Mouse (Mus musculus): Measurements from ENCODE around the gene Abcc8. TPM values are rescaled to one million over a fixed set of nuclear protein-coding genes. Genes with fewer than 3 reads are reported as not detected.

Abcc8 gene
- polyA plus RNA-seq, 1 experiment from 2014 or later = 6.2 TPM

- H3K27me3 ChIP-seq (replicated peaks) = peaks cover 17% of the 10 kb centered on the region; the same call in 1 of the 2 replicates
- H3K4me2 ChIP-seq = no peak overlapping the region
These were observed 74.3 kb downstream of the Abcc8 start for GRCm38 (mm10) chr7:46105484-46105883.

DNA sequence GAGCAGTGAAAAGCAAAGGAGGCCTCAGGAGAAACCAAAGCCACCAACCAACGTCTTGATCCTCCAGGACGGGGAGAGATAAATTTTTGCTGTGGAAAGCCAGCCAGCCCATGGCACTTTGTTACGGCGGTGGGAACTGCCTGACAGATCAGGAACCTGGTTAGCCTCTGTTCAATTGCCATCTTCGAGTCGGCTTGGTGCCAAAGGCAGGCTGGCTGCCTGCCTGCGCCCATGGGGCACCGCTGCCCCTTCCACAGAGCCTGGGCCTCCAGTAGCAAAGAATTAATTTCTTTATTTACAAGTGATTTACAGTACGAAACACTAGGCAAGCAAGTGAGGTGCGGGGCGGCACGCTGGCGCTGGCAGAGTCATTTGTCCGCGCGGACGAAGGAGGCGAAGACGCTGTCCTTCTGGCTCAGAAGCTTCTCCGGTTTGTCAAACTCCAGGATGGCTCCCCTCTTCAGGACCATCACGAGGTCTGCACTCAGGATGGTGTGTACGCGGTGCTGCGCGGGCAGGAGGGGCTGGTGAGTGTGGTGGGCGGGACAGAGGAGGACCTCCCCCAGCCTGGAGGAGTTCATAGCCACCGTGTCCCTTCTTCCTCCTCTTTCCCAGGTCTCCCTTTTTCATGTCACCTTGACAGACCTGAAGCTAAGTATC, 75.4 kb downstream of the Abcc8 start:
- peaks cover 28% of the 10 kb centered on the region for H3K27me3 ChIP-seq (replicated peaks)
- 80% methylated on average over 27 of the region's 27 CpGs for WGBS
- ATAC-seq (ENCODE audit: insufficient number of reproducible peaks, low FRiP score) = no peak
- H3K9ac ChIP-seq = no peak overlapping the region
- H3K4me3 ChIP-seq = no peak overlapping the region
- H3K9me3 ChIP-seq (replicated peaks) = no peaks in the 10 kb centered on the region
- H3K4me2 ChIP-seq = no peak overlapping the region
- H3K36me3 ChIP-seq = no peaks in the 10 kb centered on the region
- no peak overlapping the region for H3K27ac ChIP-seq (ENCODE audit: poor library complexity, severe bottlenecking)
- H3K4me1 ChIP-seq (replicated peaks) = peaks cover 7% of the 10 kb centered on the region

More at GRCm38 (mm10) chr7:46105484-46105883, 74.3 kb downstream of the Abcc8 start:
- Histone ChIP-seq H3K9ac (no peak overlapping the region), H3K27ac (ENCODE audit: poor library complexity, severe bottlenecking) (no peak overlapping the region), H3K36me3 (no peaks in the 10 kb centered on the region), H3K4me1 (replicated peaks) (peaks cover 4% of the 10 kb centered on the region; the same call in 1 of the 2 replicates), H3K9me3 (replicated peaks) (no peaks in the 10 kb centered on the region), H3K4me3 (no peak overlapping the region)
- WGBS = 87% methylated on average over 7 of the region's 7 CpGs
- no peak for ATAC-seq (ENCODE audit: insufficient number of reproducible peaks, low FRiP score)

- no peak overlapping the region for H3K9ac ChIP-seq
- 88% methylated on average over 8 of the region's 8 CpGs for WGBS
- H3K4me3 ChIP-seq = no peak overlapping the region
- H3K27ac ChIP-seq (ENCODE audit: poor library complexity, severe bottlenecking) = no peak overlapping the region
- no peaks in the 10 kb centered on the region for H3K36me3 ChIP-seq
- no peak for ATAC-seq (ENCODE audit: insufficient number of reproducible peaks, low FRiP score)
- no peak overlapping the region for H3K4me2 ChIP-seq
- H3K27me3 ChIP-seq (replicated peaks) = peaks cover 34% of the 10 kb centered on the region
- no peaks in the 10 kb centered on the region for H3K9me3 ChIP-seq (replicated peaks)
- H3K4me1 ChIP-seq (replicated peaks) = peaks cover 13% of the 10 kb centered on the region
These were observed 76.1 kb downstream of the Abcc8 start for GRCm38 (mm10) chr7:46103771-46104170.

DNA sequence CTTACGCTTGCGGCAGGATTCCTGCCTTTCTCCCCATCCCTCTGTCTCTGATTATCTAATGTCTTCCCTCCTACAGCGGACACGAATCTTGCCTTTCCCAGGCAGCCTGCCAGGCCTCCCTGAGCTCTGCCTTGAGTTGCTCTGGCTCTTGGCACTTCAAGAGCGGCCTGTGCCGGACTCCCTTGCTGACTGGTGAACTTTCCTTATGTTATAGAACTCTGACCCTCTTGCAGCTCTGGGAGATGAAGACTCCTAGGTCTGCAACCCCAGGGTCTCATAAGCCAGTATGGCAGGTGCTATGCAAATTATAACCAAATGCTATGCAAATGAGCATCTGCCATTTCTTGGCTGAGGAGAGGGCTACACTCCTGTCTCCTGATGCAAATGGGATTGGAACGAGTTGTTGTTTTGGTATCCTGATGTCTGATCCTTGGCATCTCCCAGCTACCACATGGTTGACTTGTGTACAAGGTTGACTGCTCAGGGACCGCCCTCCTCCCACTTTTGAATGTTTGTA, 76.7 kb downstream of the Abcc8 start:
- Histone ChIP-seq H3K9ac (no peak overlapping the region), H3K4me1 (replicated peaks) (peaks cover 14% of the 10 kb centered on the region), H3K27me3 (replicated peaks) (peaks cover 36% of the 10 kb centered on the region), H3K4me3 (no peak overlapping the region), H3K36me3 (no peaks in the 10 kb centered on the region), H3K4me2 (no peak overlapping the region), H3K9me3 (replicated peaks) (no peaks in the 10 kb centered on the region), H3K27ac (ENCODE audit: poor library complexity, severe bottlenecking) (no peak overlapping the region)
- WGBS = 74% methylated on average over 8 of the region's 8 CpGs
- ATAC-seq (ENCODE audit: insufficient number of reproducible peaks, low FRiP score) = no peak

- peak; percentile 63 for ATAC-seq (ENCODE audit: insufficient number of reproducible peaks, low FRiP score)
- Histone ChIP-seq H3K4me3 (peak within 1 kb of the TSS; percentile 67), H3K4me1 (replicated peaks) (peaks cover 33% of the 10 kb centered on the region), H3K27ac (ENCODE audit: poor library complexity, severe bottlenecking) (peak within 1 kb of the TSS; percentile 98), H3K9me3 (replicated peaks) (no peaks in the 10 kb centered on the region), H3K4me2 (peak within 1 kb of the TSS; percentile 80), H3K27me3 (replicated peaks) (peaks cover 24% of the 10 kb centered on the region), H3K36me3 (no peaks in the 10 kb centered on the region), H3K9ac (peak within 1 kb of the TSS; percentile 88)
- under 1% methylated on average over 34 of the region's 34 CpGs for WGBS
These were observed 79.3 kb downstream of the Abcc8 start, which contains the start of gene Kcnj11 for GRCm38 (mm10) chr7:46100563-46100962. Gene Kcnj11, minus strand, starts transcription at chr7:46100764.

DNA sequence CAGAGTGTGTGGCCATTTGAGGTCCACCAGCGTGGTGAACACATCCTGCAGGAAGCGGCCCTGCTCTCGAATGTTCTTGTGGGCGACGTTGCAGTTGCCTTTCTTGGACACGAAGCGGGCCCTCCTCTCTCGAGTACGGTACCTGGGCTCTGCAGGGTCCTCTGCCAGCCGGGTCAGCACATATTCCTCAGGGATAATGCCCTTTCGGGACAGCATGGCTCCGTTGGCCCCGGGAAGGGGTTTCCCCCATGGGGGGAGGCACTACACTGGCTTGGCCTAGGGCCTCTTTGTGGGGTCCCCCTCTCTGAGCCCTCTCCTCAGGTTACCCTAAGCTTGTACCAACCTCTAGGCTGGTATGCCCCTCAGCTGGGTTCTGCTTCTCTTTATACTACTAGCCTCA, 80.2 kb downstream of the Abcc8 start:
- H3K4me3 ChIP-seq = peak overlapping the region; percentile 67
- H3K9ac ChIP-seq = peak overlapping the region; percentile 88
- no peaks in the 10 kb centered on the region for H3K9me3 ChIP-seq (replicated peaks)

GRCm38 (mm10) chr7:46098919-46099286, 80.9 kb downstream of the Abcc8 start:
- ATAC-seq (ENCODE audit: insufficient number of reproducible peaks, low FRiP score) = no peak
- peak overlapping the region; percentile 98 for H3K27ac ChIP-seq (ENCODE audit: poor library complexity, severe bottlenecking)

More for the DNA sequence above, 80.2 kb downstream of the Abcc8 start:
- Histone ChIP-seq H3K4me1 (replicated peaks) (peaks cover 33% of the 10 kb centered on the region), H3K4me2 (peak overlapping the region; percentile 80), H3K36me3 (no peaks in the 10 kb centered on the region), H3K27ac (ENCODE audit: poor library complexity, severe bottlenecking) (peak overlapping the region; percentile 98), H3K27me3 (replicated peaks) (peaks cover 30% of the 10 kb centered on the region)
- ATAC-seq (ENCODE audit: insufficient number of reproducible peaks, low FRiP score) = no peak
- WGBS = 72% methylated on average over 13 of the region's 13 CpGs

GRCm38 (mm10) chr7:46098221-46098918, 81.5 kb downstream of the Abcc8 start:
- Histone ChIP-seq H3K27ac (ENCODE audit: poor library complexity, severe bottlenecking) (peak overlapping the region; percentile 98), H3K4me2 (peak overlapping the region; percentile 80), H3K9ac (peak overlapping the region; percentile 73), H3K27me3 (replicated peaks) (peaks cover 38% of the 10 kb centered on the region), H3K4me3 (peak overlapping the region; percentile 41), H3K36me3 (no peaks in the 10 kb centered on the region), H3K9me3 (replicated peaks) (no peaks in the 10 kb centered on the region), H3K4me1 (replicated peaks) (peaks cover 33% of the 10 kb centered on the region)
- 41% methylated on average over 19 of the region's 19 CpGs for WGBS
- ATAC-seq (ENCODE audit: insufficient number of reproducible peaks, low FRiP score) = peak; percentile 61

More at GRCm38 (mm10) chr7:46098919-46099286, 80.9 kb downstream of the Abcc8 start:
- H3K9me3 ChIP-seq (replicated peaks) = no peaks in the 10 kb centered on the region
- peaks cover 33% of the 10 kb centered on the region for H3K4me1 ChIP-seq (replicated peaks)
- H3K36me3 ChIP-seq = no peaks in the 10 kb centered on the region
- H3K27me3 ChIP-seq (replicated peaks) = peaks cover 35% of the 10 kb centered on the region
- 81% methylated on average over 19 of the region's 19 CpGs for WGBS
- peak overlapping the region; percentile 80 for H3K4me2 ChIP-seq
- peak overlapping the region; percentile 41 for H3K4me3 ChIP-seq
- H3K9ac ChIP-seq = no peak overlapping the region

GRCm38 (mm10) chr7:46097319-46097783, 82.5 kb downstream of the Abcc8 start:
- 35% methylated on average over 4 of the region's 4 CpGs for WGBS
- no peaks in the 10 kb centered on the region for H3K9me3 ChIP-seq (replicated peaks)
- H3K27me3 ChIP-seq (replicated peaks) = peaks cover 38% of the 10 kb centered on the region
- ATAC-seq (ENCODE audit: insufficient number of reproducible peaks, low FRiP score) = no peak
- H3K4me1 ChIP-seq (replicated peaks) = peaks cover 33% of the 10 kb centered on the region
- peak overlapping the region; percentile 41 for H3K4me3 ChIP-seq
- H3K36me3 ChIP-seq = no peaks in the 10 kb centered on the region
- H3K9ac ChIP-seq = peak overlapping the region; percentile 73
- H3K27ac ChIP-seq (ENCODE audit: poor library complexity, severe bottlenecking) = peak overlapping the region; percentile 98
- peak overlapping the region; percentile 80 for H3K4me2 ChIP-seq

- H3K27ac ChIP-seq (ENCODE audit: poor library complexity, severe bottlenecking) = 0 out of 2 replicates have a peak overlapping the region, but pooled peaks have one; percentile 98
- peaks cover 38% of the 10 kb centered on the region for H3K27me3 ChIP-seq (replicated peaks)
- H3K9ac ChIP-seq = no peak overlapping the region
- ATAC-seq (ENCODE audit: insufficient number of reproducible peaks, low FRiP score) = no peak
- no peak overlapping the region for H3K4me3 ChIP-seq
- H3K4me2 ChIP-seq = peak overlapping the region; percentile 80
- WGBS = 3% methylated on average over 4 of the region's 4 CpGs
- H3K9me3 ChIP-seq (replicated peaks) = no peaks in the 10 kb centered on the region
- peaks cover 33% of the 10 kb centered on the region for H3K4me1 ChIP-seq (replicated peaks)
- H3K36me3 ChIP-seq = no peaks in the 10 kb centered on the region
These were observed 83.7 kb downstream of the Abcc8 start for GRCm38 (mm10) chr7:46096136-46096535.

DNA sequence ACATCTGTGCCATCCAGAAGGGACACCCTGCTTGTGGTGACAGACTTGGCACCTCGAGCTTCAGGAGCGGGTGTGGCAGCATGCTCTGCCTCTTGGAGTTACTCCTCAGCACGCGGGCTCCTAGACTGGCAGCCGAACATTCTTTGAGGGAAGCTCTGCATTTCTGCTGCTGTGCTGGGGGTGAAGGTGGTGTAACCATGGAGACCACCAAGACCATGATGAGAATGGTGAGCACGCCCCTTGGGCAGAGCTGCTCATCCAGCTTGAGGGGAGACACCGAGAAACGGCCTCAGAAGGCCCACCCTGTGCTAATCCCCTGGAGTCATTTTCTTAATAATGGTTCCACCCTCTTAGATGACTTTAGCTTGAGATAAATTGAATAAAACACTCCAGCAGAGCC, 87.0 kb downstream of the Abcc8 start:
- Histone ChIP-seq H3K9me3 (replicated peaks) (no peaks in the 10 kb centered on the region), H3K4me2 (no peak overlapping the region), H3K27me3 (replicated peaks) (peaks cover 18% of the 10 kb centered on the region), H3K27ac (ENCODE audit: poor library complexity, severe bottlenecking) (no peak overlapping the region), H3K4me3 (no peak overlapping the region), H3K9ac (no peak overlapping the region), H3K36me3 (no peaks in the 10 kb centered on the region), H3K4me1 (replicated peaks) (peaks cover 19% of the 10 kb centered on the region)
- 48% methylated on average over 8 of the region's 8 CpGs for WGBS
- no peak for ATAC-seq (ENCODE audit: insufficient number of reproducible peaks, low FRiP score)
